Mouse (Mus musculus) stomach, postnatal 0 days (tissue): ENCODE measurements around the gene Agbl3. TPM values are rescaled to one million over a fixed set of nuclear protein-coding genes. Genes with fewer than 3 reads are reported as not detected.

ENCODE experiments used
- ATAC-seq: fragments of 200-750 bp; cut with Nextera tagmentation; 2 replicates; pipeline ENCODE4 v1.8.0; 2017; ENCODE audit not compliant: low FRiP score, low TSS enrichment
- DNase-seq: peaks from one replicate; pipeline ENCODE4 v3.0.0-alpha.2; 2016; ENCODE audit warnings: low spot score
- H3K27ac ChIP-seq: fragments of 300-500 bp; sonication (generic); replicated peaks from 2 replicates; pipeline ENCODE4 v1.5.1; 2014; ENCODE audit warnings: mild to moderate bottlenecking, control low read depth
- H3K27me3 ChIP-seq: fragments of 300-500 bp; sonication (generic); 2 replicates; pipeline ENCODE4 v1.6.1; 2014; ENCODE audit warnings: low read length; ENCODE audit not compliant: control insufficient read depth, insufficient read depth
- H3K36me3 ChIP-seq: fragments of 300-500 bp; sonication (generic); 2 replicates; pipeline ENCODE4 v1.6.1; 2014; ENCODE audit warnings: low read length, mixed read lengths; ENCODE audit not compliant: control insufficient read depth, insufficient read depth
- H3K4me1 ChIP-seq: fragments of 300-500 bp; sonication (generic); replicated peaks from 2 replicates; pipeline ENCODE4 v1.6.1; 2014; ENCODE audit warnings: antibody characterized with exemption; ENCODE audit not compliant: control insufficient read depth, insufficient read depth
- H3K4me2 ChIP-seq: fragments of 300-500 bp; sonication (generic); replicated peaks from 2 replicates; pipeline ENCODE4 v1.6.1; 2014; ENCODE audit warnings: low read depth, mild to moderate bottlenecking, control low read depth, moderate library complexity
- H3K4me3 ChIP-seq: fragments of 300-500 bp; sonication (generic); 2 replicates; pipeline ENCODE4 v1.5.1; 2014; ENCODE audit warnings: low read depth, low read length, control low read depth
- H3K9ac ChIP-seq: fragments of 300-500 bp; sonication (generic); 2 replicates; pipeline ENCODE4 v1.6.1; 2014; ENCODE audit warnings: mild to moderate bottlenecking, low read length, control low read depth, mixed read lengths
- H3K9me3 ChIP-seq: fragments of 300-500 bp; sonication (generic); 2 replicates; pipeline ENCODE4 v1.6.1; 2016; ENCODE audit warnings: low read length; ENCODE audit not compliant: control insufficient read depth
- CTCF ChIP-seq: IDR thresholded peaks from 2 replicates; pipeline ENCODE4 v1.5.1; 2016; ENCODE audit warnings: antibody characterized with exemption, low read depth, mild to moderate bottlenecking, moderate library complexity
- EP300 ChIP-seq: optimal IDR thresholded peaks from 2 replicates; pipeline ENCODE3; 2016; ENCODE audit warnings: antibody characterized with exemption
- WGBS: fragments of 180-500 bp; shearing (Covaris S2); extraction: QIAGEN DNeasy Blood & Tissue Kit; methylation state at CpG from one replicate; pipeline ENCODE4 v1.1.7; 2014; 5-methylcytosine and 5-hydroxymethylcytosine counted together
- polyA plus RNA-seq: library from polyadenylated mRNA; unstranded; fragments of >200 nt; fragmentation: Nextera tagmentation; extraction: Ambion mirVana; gene quantifications from 2 replicates; pipeline ENCODE4 v1.2.1, GENCODE M21; 2015

Gene Agbl3
- 6.0 and 6.5 TPM in 2 replicates for polyA plus RNA-seq

DNA sequence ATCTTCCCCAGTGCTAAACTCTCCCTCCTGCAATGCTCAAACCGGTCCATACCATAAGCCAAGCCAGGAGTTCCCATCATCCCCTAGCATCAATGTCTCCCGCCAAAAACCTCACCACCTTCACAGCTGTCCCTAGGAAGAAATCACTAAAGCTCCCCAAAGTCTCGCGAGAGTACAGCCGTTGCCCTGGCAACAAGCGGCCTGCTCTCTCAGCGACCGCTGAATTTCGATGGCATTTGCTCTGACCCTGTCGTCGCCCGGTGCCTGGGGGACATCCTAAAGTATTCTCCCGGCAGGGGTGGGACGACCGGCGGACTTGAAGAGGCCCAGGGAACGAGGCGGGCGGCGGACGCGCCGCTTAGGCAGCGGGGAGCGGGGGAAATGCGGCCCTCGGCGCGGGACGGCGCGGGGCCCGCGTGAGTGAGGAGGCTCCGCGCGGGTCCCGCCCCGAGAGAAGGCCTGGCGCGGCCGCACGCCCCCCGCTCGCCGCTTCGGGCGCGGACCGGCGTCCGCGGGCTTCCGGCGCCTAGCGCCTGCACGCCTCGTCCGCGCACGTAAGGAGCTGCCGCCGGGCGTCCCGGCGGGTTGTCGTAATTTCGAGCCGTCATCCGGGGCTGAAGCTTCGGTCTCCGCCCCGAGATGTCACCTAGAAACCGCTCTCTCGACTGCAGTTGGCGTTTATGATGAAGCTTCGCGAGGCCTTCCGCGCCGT, at the start of gene Agbl3:
Agbl3 (plus strand) TSS at position 202 of the 712 bp plus-strand sequence.
- H3K9ac ChIP-seq = peak within 1 kb of the TSS; percentile 96
- no peaks in the 10 kb centered on the region for H3K36me3 ChIP-seq
- peak within 1 kb of the TSS; percentile 79 for H3K4me3 ChIP-seq
- H3K4me2 ChIP-seq = peak within 1 kb of the TSS; percentile 82
- H3K9me3 ChIP-seq = no peaks in the 10 kb centered on the region
- under 1% methylated on average over 58 of the region's 81 CpGs for WGBS
- ATAC-seq (peak; percentile 96), DNase-seq (peak; percentile 92)
- H3K4me1 ChIP-seq = no peaks in the 10 kb centered on the region
- H3K27ac ChIP-seq = peak within 1 kb of the TSS; percentile 98
- H3K27me3 ChIP-seq = no peaks in the 10 kb centered on the region
- TF ChIP-seq EP300 = peak; percentile 94
- peak; percentile 15; the same call in 1 of the 2 replicates for TF ChIP-seq CTCF

DNA sequence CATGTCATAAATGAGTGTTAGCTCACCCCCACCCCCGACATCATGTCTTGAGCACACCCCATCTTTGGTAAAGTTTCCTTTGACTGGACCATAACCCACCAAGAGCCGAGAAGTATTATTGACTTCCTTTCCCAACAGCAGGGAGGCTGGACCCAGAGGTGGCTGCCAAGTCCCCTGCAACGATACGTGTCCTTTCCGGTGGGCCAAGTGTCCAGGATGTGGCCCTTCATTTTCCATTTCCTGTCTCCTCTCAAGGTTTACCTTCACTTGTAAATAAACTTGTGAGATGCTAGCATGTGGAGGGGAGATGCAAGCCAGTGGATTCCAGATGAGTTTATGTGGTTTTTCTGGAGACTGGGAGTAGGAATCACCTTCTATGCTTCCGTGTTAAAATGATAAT, 49.2 kb upstream of the Agbl3 start:
- ATAC-seq (no peak), DNase-seq (no peak)
- TF ChIP-seq EP300 (no peak), CTCF (no peak)
- Histone ChIP-seq H3K4me3 (no peak overlapping the region), H3K9me3 (no peaks in the 10 kb centered on the region), H3K9ac (no peak overlapping the region), H3K4me2 (no peak overlapping the region), H3K36me3 (no peaks in the 10 kb centered on the region), H3K27ac (no peak overlapping the region), H3K4me1 (0 out of 2 replicates have a peak, but pooled peaks cover 2% of the 10 kb centered on the region), H3K27me3 (no peaks in the 10 kb centered on the region)
- WGBS = 68% methylated on average over 6 of the region's 6 CpGs

DNA sequence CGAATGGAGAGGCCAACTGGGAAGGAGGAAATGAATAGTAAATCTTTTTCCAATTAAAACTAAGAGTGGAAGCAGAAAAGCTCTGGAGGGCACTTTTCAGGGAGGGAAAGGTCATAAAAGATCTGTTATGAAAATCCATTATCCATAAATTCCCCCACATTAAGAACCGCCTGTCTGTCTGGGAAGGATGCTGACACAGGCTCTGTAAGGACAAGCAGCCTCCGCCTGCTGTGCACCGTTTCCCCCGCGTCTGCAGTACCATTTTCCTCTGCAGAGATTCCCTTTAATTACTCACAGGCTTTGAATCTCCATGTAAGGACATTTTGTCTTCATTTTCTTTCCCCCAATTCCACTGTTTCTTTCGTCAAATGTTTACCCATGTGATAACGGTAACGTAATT, 48.7 kb upstream of the Agbl3 start:
- TF ChIP-seq EP300 (no peak), CTCF (no peak)
- Histone ChIP-seq H3K4me3 (no peak overlapping the region), H3K4me1 (0 out of 2 replicates have a peak, but pooled peaks cover 2% of the 10 kb centered on the region), H3K27ac (no peak overlapping the region), H3K27me3 (no peaks in the 10 kb centered on the region), H3K9me3 (no peaks in the 10 kb centered on the region), H3K9ac (no peak overlapping the region), H3K4me2 (no peak overlapping the region), H3K36me3 (no peaks in the 10 kb centered on the region)
- 68% methylated on average over 9 of the region's 9 CpGs for WGBS
- no peak for ATAC-seq
- no peak for DNase-seq

DNA sequence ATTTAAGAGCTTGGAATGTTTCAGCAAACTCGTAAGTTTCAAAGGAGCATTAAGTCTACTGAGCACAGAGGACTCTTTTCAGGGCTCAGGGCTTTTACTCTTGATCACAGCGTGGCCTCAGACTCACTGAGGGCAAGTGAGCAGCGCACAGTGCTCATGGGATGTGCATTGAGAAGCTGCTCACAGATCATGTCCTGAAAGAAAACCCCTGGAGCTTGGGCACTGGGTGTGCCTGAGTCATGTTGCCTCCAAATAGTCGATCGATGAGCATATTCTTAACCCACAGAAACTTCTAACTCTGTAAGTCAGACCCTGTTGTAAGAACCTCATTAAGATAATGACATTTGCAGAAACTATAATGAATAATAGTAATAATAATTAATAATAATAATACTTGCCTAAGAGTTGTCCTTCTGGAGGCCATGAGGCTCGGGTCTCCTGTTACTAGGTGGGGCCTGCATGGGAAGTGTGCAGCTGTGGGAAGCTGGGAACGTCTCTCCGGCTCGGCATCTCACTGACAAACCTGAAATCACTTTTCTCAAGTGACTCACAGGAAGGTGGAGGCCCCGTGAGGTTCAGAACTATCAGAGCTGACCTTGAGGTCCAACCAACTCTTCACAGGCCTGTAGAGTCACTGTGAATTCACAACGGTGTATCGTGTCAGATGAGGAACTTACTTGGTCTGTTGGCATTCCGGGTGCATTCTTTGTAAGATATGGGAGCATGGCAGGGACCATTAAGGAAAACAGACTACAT, 45.1 kb upstream of the Agbl3 start:
- no peak overlapping the region for H3K27ac ChIP-seq
- TF ChIP-seq EP300 (no peak), CTCF (no peak)
- 73% methylated on average over 13 of the region's 13 CpGs for WGBS

DNA sequence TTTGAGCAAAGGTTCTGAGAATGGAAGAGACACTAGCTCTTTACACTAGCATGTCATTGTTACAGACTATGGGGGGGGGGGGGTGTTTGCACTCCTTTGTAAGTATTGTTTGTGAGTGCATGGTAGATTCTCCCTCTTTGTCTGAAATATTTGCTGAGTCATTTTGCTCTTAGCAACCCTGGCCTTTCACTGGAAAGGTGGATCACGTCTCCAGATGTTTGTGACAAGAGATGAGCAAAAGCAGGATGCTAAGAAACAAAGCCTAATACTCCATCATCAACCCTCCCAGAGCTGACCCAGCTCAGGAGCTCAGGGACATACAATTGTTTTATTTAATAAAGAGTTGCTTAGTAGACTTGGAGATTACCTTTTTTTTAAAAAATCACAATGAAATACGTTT, 43.3 kb upstream of the Agbl3 start:
- H3K4me2 ChIP-seq = no peak overlapping the region
- H3K27ac ChIP-seq = no peak overlapping the region
- H3K4me3 ChIP-seq = no peak overlapping the region
- WGBS = 41% methylated on average over 2 of the region's 2 CpGs
- no peaks in the 10 kb centered on the region for H3K27me3 ChIP-seq
- no peak for TF ChIP-seq CTCF
- TF ChIP-seq EP300 = no peak
- H3K9ac ChIP-seq = no peak overlapping the region
- no peak for ATAC-seq
- H3K4me1 ChIP-seq = no peaks in the 10 kb centered on the region
- no peaks in the 10 kb centered on the region for H3K9me3 ChIP-seq
- DNase-seq = no peak
- H3K36me3 ChIP-seq = no peaks in the 10 kb centered on the region

More for the DNA sequence above, 45.1 kb upstream of the Agbl3 start:
- H3K27me3 ChIP-seq = no peaks in the 10 kb centered on the region
- H3K36me3 ChIP-seq = no peaks in the 10 kb centered on the region
- H3K4me3 ChIP-seq = no peak overlapping the region
- H3K4me1 ChIP-seq = no peaks in the 10 kb centered on the region
- no peak for ATAC-seq
- H3K9me3 ChIP-seq = no peaks in the 10 kb centered on the region
- no peak for DNase-seq
- H3K4me2 ChIP-seq = no peak overlapping the region
- H3K9ac ChIP-seq = no peak overlapping the region

DNA sequence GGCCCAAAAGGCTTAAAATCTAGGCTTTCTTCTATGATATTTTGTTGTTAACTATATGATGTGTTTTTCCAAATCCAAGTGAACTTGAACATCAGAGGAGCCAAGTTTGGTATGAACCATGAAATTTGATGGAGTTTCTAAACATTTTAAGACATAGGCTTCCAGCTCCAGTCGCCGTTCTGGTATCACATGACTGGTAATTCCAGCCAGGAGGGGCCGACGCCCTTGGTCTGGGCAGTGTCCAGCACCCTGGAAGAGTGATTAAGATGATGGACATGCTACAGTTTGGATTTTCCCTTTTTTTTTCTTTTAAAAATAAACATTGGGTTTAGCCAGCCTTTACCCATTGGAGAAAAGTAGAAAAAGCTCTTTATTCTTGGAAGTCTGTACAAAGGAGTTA, 36.3 kb upstream of the Agbl3 start:
- TF ChIP-seq CTCF (no peak), EP300 (no peak)
- H3K4me2 ChIP-seq = no peak overlapping the region
- 31% methylated on average over 4 of the region's 4 CpGs for WGBS

More for the DNA sequence above, 36.3 kb upstream of the Agbl3 start:
- ATAC-seq (peak; percentile 38; the same call in 1 of the 2 replicates), DNase-seq (no peak)
- Histone ChIP-seq H3K27me3 (no peaks in the 10 kb centered on the region), H3K27ac (no peak overlapping the region), H3K4me3 (no peak overlapping the region), H3K9ac (no peak overlapping the region), H3K4me1 (no peaks in the 10 kb centered on the region), H3K36me3 (no peaks in the 10 kb centered on the region; the same call in 1 of the 2 replicates), H3K9me3 (no peaks in the 10 kb centered on the region)
